Mouse (Mus musculus) hindbrain, embryonic 11.5 days (tissue): ENCODE measurements around the gene Olfr308. TPM values are rescaled to one million over a fixed set of nuclear protein-coding genes. Genes with fewer than 3 reads are reported as not detected.

Experiments
- polyA plus RNA-seq: library from polyadenylated mRNA; unstranded; fragments of >200 nt; fragmentation: Nextera tagmentation; extraction: Ambion mirVana; gene quantifications from 2 replicates; pipeline ENCODE4 v1.2.1, GENCODE M21; 2014

Olfr308 gene
- polyA plus RNA-seq, 1 experiment from 2014 or later: not detected

Other genes starting within 250 kb of the Olfr308 start
- not detected in 2 replicates for gene Vmn2r75, start 153.9 kb downstream of the Olfr308 start, polyA plus RNA-seq
- gene Vmn2r76, start 79.3 kb downstream of the Olfr308 start, polyA plus RNA-seq: not detected in 2 replicates
- not detected in 2 replicates for gene Olfr310, start 48.5 kb downstream of the Olfr308 start, polyA plus RNA-seq
- gene Olfr309, start 11.9 kb downstream of the Olfr308 start, polyA plus RNA-seq: not detected in 2 replicates
- not detected in 2 replicates for gene Olfr307, start 12.0 kb upstream of the Olfr308 start, polyA plus RNA-seq
- gene Olfr305, start 41.3 kb upstream of the Olfr308 start, polyA plus RNA-seq: not detected in 2 replicates
- gene Olfr304, start 61.0 kb upstream of the Olfr308 start, polyA plus RNA-seq: not detected in 2 replicates
- gene Olfr303, start 72.2 kb upstream of the Olfr308 start, polyA plus RNA-seq: not detected in 2 replicates
- gene Olfr301, start 78.2 kb upstream of the Olfr308 start, polyA plus RNA-seq: not detected in 2 replicates
- not detected in 2 replicates for gene Olfr299, start 134.3 kb upstream of the Olfr308 start, polyA plus RNA-seq
- gene Olfr298, start 166.9 kb upstream of the Olfr308 start, polyA plus RNA-seq: not detected in 2 replicates
- gene Olfr297, start 194.3 kb upstream of the Olfr308 start, polyA plus RNA-seq: not detected in 2 replicates